Mouse (Mus musculus): ENCODE results near the gene Msi2. TPM values are rescaled to one million over a fixed set of nuclear protein-coding genes. Genes with fewer than 3 reads are reported as not detected.
A peak's percentile ranks its signal among the peaks of the same experiment; 100 is the strongest.

Msi2 gene
- polyA plus RNA-seq, 1 experiment from 2014 or later: 13.1 TPM

DNA sequence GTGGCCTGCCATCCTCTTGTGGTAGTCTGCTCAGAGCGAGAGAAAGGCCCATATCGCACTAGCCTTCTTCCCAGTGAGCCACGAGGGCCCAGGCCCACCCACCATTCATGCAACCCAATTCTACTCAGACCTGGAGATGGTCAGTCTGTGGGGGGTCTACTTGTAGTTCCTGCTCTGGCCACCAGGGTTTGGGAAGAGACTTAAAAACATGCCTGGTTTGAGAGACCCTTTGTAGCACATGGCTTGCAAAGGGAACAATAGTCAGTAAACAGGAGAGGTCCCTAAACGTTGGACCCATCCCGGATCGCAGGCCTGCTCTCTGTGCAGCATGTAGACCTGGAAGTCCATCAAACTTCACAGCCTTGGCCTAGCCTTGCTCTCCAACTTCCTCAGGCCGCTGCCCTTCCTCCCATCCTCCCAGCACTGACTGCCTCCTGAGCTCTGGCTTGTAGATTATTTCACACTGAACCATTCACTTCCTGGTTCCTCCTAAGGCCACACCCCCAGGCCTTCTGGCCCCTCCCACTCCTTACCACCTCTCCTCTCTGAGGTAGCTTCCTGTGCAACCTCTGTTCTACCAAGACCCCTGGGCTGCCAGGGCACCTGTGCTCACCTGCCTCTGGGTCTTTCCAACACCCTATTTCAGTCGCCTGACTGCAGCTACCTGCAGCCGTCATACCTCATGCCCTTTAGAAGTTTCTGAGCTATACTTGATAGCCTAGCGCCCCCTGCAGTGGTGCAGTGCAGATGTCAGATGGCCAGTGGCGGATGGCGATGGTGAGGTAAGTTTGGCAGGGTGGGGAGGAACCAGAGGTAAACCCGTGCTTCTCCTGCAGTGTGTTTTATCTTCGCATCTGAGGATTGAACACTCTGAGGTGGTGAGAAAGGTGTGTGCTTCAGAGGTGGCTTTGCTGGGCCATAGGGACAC, 410.4 kb downstream of the Msi2 start:
- Histone ChIP-seq H3K9me3 (no peaks in the 10 kb centered on the region), H3K27ac (no peak overlapping the region), H3K4me3 (no peak overlapping the region), H3K36me3 (no peaks in the 10 kb centered on the region), H3K9ac (no peak overlapping the region), H3K4me2 (no peak overlapping the region), H3K27me3 (peaks cover 22% of the 10 kb centered on the region), H3K4me1 (peaks cover 5% of the 10 kb centered on the region; the same call in 1 of the 2 replicates)
- WGBS: 81% methylated on average over 14 of the region's 14 CpGs
- ATAC-seq (ENCODE audit: insufficient number of reproducible peaks, low FRiP score, low TSS enrichment, low read depth): no peak

GRCm38 (mm10) chr11:88305759-88306158, 412.6 kb downstream of the Msi2 start:
- 80% methylated on average over 6 of the region's 6 CpGs for WGBS
- H3K4me1 ChIP-seq: peaks cover 5% of the 10 kb centered on the region; the same call in 1 of the 2 replicates
- no peaks in the 10 kb centered on the region for H3K9me3 ChIP-seq
- no peak overlapping the region for H3K4me3 ChIP-seq
- H3K4me2 ChIP-seq: no peak overlapping the region
- no peaks in the 10 kb centered on the region for H3K36me3 ChIP-seq
- no peak for ATAC-seq (ENCODE audit: insufficient number of reproducible peaks, low FRiP score, low TSS enrichment, low read depth)
- H3K27ac ChIP-seq: no peak overlapping the region
- peaks cover 29% of the 10 kb centered on the region for H3K27me3 ChIP-seq
- no peak overlapping the region for H3K9ac ChIP-seq

GRCm38 (mm10) chr11:88301619-88302018, 416.7 kb downstream of the Msi2 start:
- no peaks in the 10 kb centered on the region for H3K4me1 ChIP-seq
- no peak overlapping the region for H3K9ac ChIP-seq
- H3K36me3 ChIP-seq: no peaks in the 10 kb centered on the region
- ATAC-seq (ENCODE audit: insufficient number of reproducible peaks, low FRiP score, low TSS enrichment, low read depth): no peak
- no peak overlapping the region for H3K4me3 ChIP-seq
- H3K9me3 ChIP-seq: no peaks in the 10 kb centered on the region
- WGBS: 51% methylated on average over 6 of the region's 6 CpGs
- H3K27me3 ChIP-seq: peaks cover 34% of the 10 kb centered on the region
- no peak overlapping the region for H3K4me2 ChIP-seq
- no peak overlapping the region for H3K27ac ChIP-seq

GRCm38 (mm10) chr11:88299345-88299744, 419.0 kb downstream of the Msi2 start:
- no peak overlapping the region for H3K4me2 ChIP-seq

GRCm38 (mm10) chr11:88297526-88297925, 420.8 kb downstream of the Msi2 start:
- Histone ChIP-seq H3K4me1 (peaks cover 13% of the 10 kb centered on the region), H3K36me3 (no peaks in the 10 kb centered on the region), H3K9me3 (no peaks in the 10 kb centered on the region), H3K9ac (no peak overlapping the region), H3K4me2 (no peak overlapping the region), H3K4me3 (no peak overlapping the region), H3K27ac (no peak overlapping the region), H3K27me3 (peaks cover 54% of the 10 kb centered on the region)
- WGBS: 37% methylated on average over 4 of the region's 4 CpGs
- ATAC-seq (ENCODE audit: insufficient number of reproducible peaks, low FRiP score, low TSS enrichment, low read depth): no peak

More at GRCm38 (mm10) chr11:88299345-88299744, 419.0 kb downstream of the Msi2 start:
- peaks cover 43% of the 10 kb centered on the region for H3K27me3 ChIP-seq
- H3K36me3 ChIP-seq: no peaks in the 10 kb centered on the region
- no peak overlapping the region for H3K27ac ChIP-seq
- no peak overlapping the region for H3K9ac ChIP-seq
- no peaks in the 10 kb centered on the region for H3K9me3 ChIP-seq
- peaks cover 2% of the 10 kb centered on the region for H3K4me1 ChIP-seq
- WGBS: 85% methylated on average over 4 of the region's 4 CpGs
- ATAC-seq (ENCODE audit: insufficient number of reproducible peaks, low FRiP score, low TSS enrichment, low read depth): no peak
- no peak overlapping the region for H3K4me3 ChIP-seq

- Histone ChIP-seq H3K27me3 (peaks cover 55% of the 10 kb centered on the region), H3K4me3 (no peak overlapping the region), H3K36me3 (no peaks in the 10 kb centered on the region), H3K9me3 (no peaks in the 10 kb centered on the region), H3K9ac (no peak overlapping the region), H3K4me2 (no peak overlapping the region), H3K27ac (no peak overlapping the region), H3K4me1 (peaks cover 13% of the 10 kb centered on the region)
- no peak for ATAC-seq (ENCODE audit: insufficient number of reproducible peaks, low FRiP score, low TSS enrichment, low read depth)
- 48% methylated on average over 5 of the region's 5 CpGs for WGBS
Measured at GRCm38 (mm10) chr11:88295298-88295697, 423.0 kb downstream of the Msi2 start.

GRCm38 (mm10) chr11:88294394-88294710, 424.0 kb downstream of the Msi2 start:
- WGBS: 14% methylated on average over 17 of the region's 17 CpGs
- Histone ChIP-seq H3K9ac (no peak overlapping the region), H3K9me3 (no peaks in the 10 kb centered on the region), H3K4me1 (peaks cover 13% of the 10 kb centered on the region), H3K4me2 (peak overlapping the region; percentile 44), H3K27ac (no peak overlapping the region), H3K4me3 (peak overlapping the region; percentile 21), H3K36me3 (no peaks in the 10 kb centered on the region), H3K27me3 (peaks cover 45% of the 10 kb centered on the region)
- no peak for ATAC-seq (ENCODE audit: insufficient number of reproducible peaks, low FRiP score, low TSS enrichment, low read depth)

DNA sequence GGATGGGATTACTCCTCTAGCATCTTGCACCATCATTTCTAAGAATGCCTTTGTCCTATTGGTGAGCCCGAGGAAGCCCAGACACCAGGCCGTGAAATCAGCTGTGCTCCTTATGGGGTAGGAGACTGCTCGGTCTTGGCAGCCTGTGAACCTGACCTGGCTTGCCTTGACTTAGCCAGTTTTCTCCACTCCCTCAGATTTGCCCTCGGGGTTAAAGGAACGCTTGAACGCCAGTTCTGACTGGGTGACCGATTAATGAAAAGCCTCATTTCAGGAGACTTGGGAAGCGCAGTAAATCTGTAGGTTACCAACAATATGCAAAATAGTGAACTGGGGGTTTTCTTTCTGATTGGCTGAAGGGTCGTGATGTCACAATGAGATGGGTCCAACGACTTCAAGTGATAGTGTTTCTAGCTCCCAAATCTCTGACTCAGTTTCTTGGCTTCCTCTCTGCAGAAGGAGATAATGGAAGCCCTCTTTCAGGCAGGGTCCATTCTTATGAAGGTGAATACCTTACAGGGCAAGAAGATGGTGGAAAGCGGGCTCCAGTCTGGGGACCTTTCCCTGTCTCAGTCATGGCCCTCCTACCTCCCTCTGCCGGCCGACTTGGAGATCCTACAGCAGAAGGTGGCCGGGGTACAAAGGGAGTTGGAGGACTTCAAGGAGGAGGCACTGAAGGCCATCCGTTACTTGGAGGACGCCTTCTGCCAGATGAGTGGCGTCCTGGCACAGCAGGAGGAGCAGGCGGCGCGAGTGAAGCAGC, 424.5 kb downstream of the Msi2 start, which contains the start of gene Ccdc182:
Ccdc182 (plus strand) TSS at position 428 of the 763 bp plus-strand sequence.
- no peak for ATAC-seq (ENCODE audit: insufficient number of reproducible peaks, low FRiP score, low TSS enrichment, low read depth)
- no peaks in the 10 kb centered on the region for H3K36me3 ChIP-seq
- no peak within 1 kb of the TSS for H3K9ac ChIP-seq
- peak within 1 kb of the TSS; percentile 21 for H3K4me3 ChIP-seq
- H3K27ac ChIP-seq: no peak within 1 kb of the TSS
- no peaks in the 10 kb centered on the region for H3K9me3 ChIP-seq
- WGBS: 21% methylated on average over 20 of the region's 20 CpGs
- peaks cover 16% of the 10 kb centered on the region for H3K4me1 ChIP-seq
- peak within 1 kb of the TSS; percentile 44 for H3K4me2 ChIP-seq
- peaks cover 45% of the 10 kb centered on the region for H3K27me3 ChIP-seq

DNA sequence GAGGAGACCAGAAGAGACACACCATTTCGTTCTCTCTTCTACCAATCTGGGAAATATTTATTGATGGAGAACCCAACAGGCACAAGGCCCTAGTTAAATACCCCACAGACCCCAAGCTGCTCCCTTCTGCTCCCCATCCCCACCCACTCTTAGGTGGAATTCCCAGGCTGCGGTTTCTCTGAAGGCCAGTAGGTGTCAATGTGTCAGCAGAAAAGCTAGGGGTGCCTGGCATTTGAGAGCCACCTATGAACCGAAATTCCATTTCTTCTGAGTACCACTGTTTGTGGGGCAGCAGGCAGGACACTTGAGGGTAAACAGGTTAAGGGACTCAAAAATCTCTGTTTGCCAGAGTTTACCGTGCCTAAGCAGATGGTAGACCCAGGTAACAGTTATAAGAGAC, 426.6 kb downstream of the Msi2 start:
- Histone ChIP-seq H3K27ac (no peak overlapping the region), H3K4me2 (no peak overlapping the region), H3K9me3 (no peaks in the 10 kb centered on the region), H3K27me3 (peaks cover 40% of the 10 kb centered on the region), H3K9ac (no peak overlapping the region), H3K36me3 (no peaks in the 10 kb centered on the region), H3K4me1 (peaks cover 22% of the 10 kb centered on the region), H3K4me3 (no peak overlapping the region)
- ATAC-seq (ENCODE audit: insufficient number of reproducible peaks, low FRiP score, low TSS enrichment, low read depth): no peak
- WGBS: 44% methylated on average over 4 of the region's 4 CpGs

- Histone ChIP-seq H3K27me3 (peaks cover 40% of the 10 kb centered on the region), H3K4me1 (peaks cover 22% of the 10 kb centered on the region), H3K9ac (no peak overlapping the region), H3K4me3 (no peak overlapping the region), H3K4me2 (no peak overlapping the region), H3K27ac (no peak overlapping the region), H3K36me3 (no peaks in the 10 kb centered on the region), H3K9me3 (no peaks in the 10 kb centered on the region)
- 65% methylated on average over 4 of the region's 4 CpGs for WGBS
- ATAC-seq (ENCODE audit: insufficient number of reproducible peaks, low FRiP score, low TSS enrichment, low read depth): no peak
Measured at GRCm38 (mm10) chr11:88291245-88291644, 427.1 kb downstream of the Msi2 start.
